Mouse (Mus musculus) liver, embryonic 13.5 days (tissue): ENCODE results near the gene Trnau1ap. TPM values are rescaled to one million over a fixed set of nuclear protein-coding genes. Genes with fewer than 3 reads are reported as not detected.

Experiments
- ATAC-seq: fragments of 200-750 bp; cut with Nextera tagmentation; 2 replicates; pipeline ENCODE4 v1.8.0; 2017; ENCODE audit warnings: low read depth, mild to moderate bottlenecking, moderate number of reproducible peaks, moderate library complexity
- DNase-seq: peaks from one replicate; pipeline ENCODE4 v3.0.0; 2022
- H3K27ac ChIP-seq: fragments of 300-500 bp; sonication (generic); 2 replicates; pipeline ENCODE4 v1.5.1; 2015; ENCODE audit warnings: moderate library complexity, mild to moderate bottlenecking, inconsistent platforms
- H3K27me3 ChIP-seq: fragments of 300-500 bp; sonication (generic); 2 replicates; pipeline ENCODE4 v1.6.1; 2015; ENCODE audit warnings: mild to moderate bottlenecking, inconsistent platforms
- H3K36me3 ChIP-seq: fragments of 300-500 bp; sonication (generic); 2 replicates; pipeline ENCODE4 v1.6.1; 2015; ENCODE audit warnings: mild to moderate bottlenecking, inconsistent platforms
- H3K4me1 ChIP-seq: fragments of 300-500 bp; sonication (generic); replicated peaks from 2 replicates; pipeline ENCODE4 v1.6.1; 2015; ENCODE audit warnings: inconsistent platforms
- H3K4me2 ChIP-seq: fragments of 300-500 bp; sonication (generic); 2 replicates; pipeline ENCODE4 v1.6.1; 2015; ENCODE audit warnings: inconsistent platforms, mild to moderate bottlenecking, moderate library complexity
- H3K4me3 ChIP-seq: fragments of 300-500 bp; sonication (generic); replicated peaks from 2 replicates; pipeline ENCODE4 v1.5.1; 2015; ENCODE audit warnings: mild to moderate bottlenecking, inconsistent platforms
- H3K9ac ChIP-seq: fragments of 300-500 bp; sonication (generic); 2 replicates; pipeline ENCODE4 v1.6.1; 2015; ENCODE audit warnings: mild to moderate bottlenecking, inconsistent platforms
- H3K9me3 ChIP-seq: fragments of 300-500 bp; sonication (generic); replicated peaks from 2 replicates; pipeline ENCODE4 v1.6.1; 2016; ENCODE audit warnings: inconsistent platforms
- WGBS: fragments of 180-500 bp; shearing (Covaris S2); methylation state at CpG from one replicate; pipeline ENCODE4 v1.1.7; 2015; ENCODE audit not compliant: insufficient replicate concordance; 5-methylcytosine and 5-hydroxymethylcytosine counted together
- polyA plus RNA-seq: library from polyadenylated mRNA; unstranded; fragments of >200 nt; fragmentation: Nextera tagmentation; extraction: Ambion mirVana; gene quantifications from 2 replicates; pipeline ENCODE4 v1.2.1, GENCODE M21; 2015

The Trnau1ap gene
- polyA plus RNA-seq, 1 experiment from 2014 or later: 43.1 TPM

- Histone ChIP-seq H3K36me3 (peaks cover 42% of the 10 kb centered on the region), H3K9me3 (no peaks in the 10 kb centered on the region), H3K4me2 (peak overlapping the region; percentile 77), H3K4me1 (peaks cover 72% of the 10 kb centered on the region), H3K9ac (peak overlapping the region; percentile 92), H3K27me3 (no peaks in the 10 kb centered on the region), H3K4me3 (peak overlapping the region; percentile 84), H3K27ac (peak overlapping the region; percentile 97)
- WGBS: under 1% methylated on average over 14 of the region's 14 CpGs
- DNase-seq (no peak), ATAC-seq (no peak)
Observed at GRCm38 (mm10) chr4:132352739-132353138, 23.4 kb upstream of the Trnau1ap start.

GRCm38 (mm10) chr4:132351401-132351800, 22.1 kb upstream of the Trnau1ap start:
- peak overlapping the region; percentile 77 for H3K4me2 ChIP-seq
- H3K4me3 ChIP-seq: peak overlapping the region; percentile 84
- H3K9ac ChIP-seq: peak overlapping the region; percentile 92
- no peaks in the 10 kb centered on the region for H3K27me3 ChIP-seq
- H3K9me3 ChIP-seq: no peaks in the 10 kb centered on the region
- H3K27ac ChIP-seq: peak overlapping the region; percentile 97
- DNase-seq (no peak), ATAC-seq (no peak)
- peaks cover 61% of the 10 kb centered on the region for H3K4me1 ChIP-seq
- peaks cover 32% of the 10 kb centered on the region for H3K36me3 ChIP-seq
- WGBS: 13% methylated on average over 1 of the region's 1 CpGs

GRCm38 (mm10) chr4:132350854-132351253, 21.5 kb upstream of the Trnau1ap start:
- peaks cover 29% of the 10 kb centered on the region for H3K36me3 ChIP-seq
- DNase-seq (no peak), ATAC-seq (peak; percentile 8; the same call in 1 of the 2 replicates)
- H3K4me3 ChIP-seq: peak overlapping the region; percentile 84; the same call in 1 of the 2 replicates
- H3K27ac ChIP-seq: peak overlapping the region; percentile 97
- peaks cover 61% of the 10 kb centered on the region for H3K4me1 ChIP-seq
- H3K4me2 ChIP-seq: peak overlapping the region; percentile 77
- 43% methylated on average over 3 of the region's 3 CpGs for WGBS
- H3K27me3 ChIP-seq: no peaks in the 10 kb centered on the region
- H3K9me3 ChIP-seq: no peaks in the 10 kb centered on the region
- H3K9ac ChIP-seq: peak overlapping the region; percentile 92; the same call in 1 of the 2 replicates

GRCm38 (mm10) chr4:132350123-132350740, 20.9 kb upstream of the Trnau1ap start:
- Histone ChIP-seq H3K9ac (0 out of 2 replicates have a peak overlapping the region, but pooled peaks have one; percentile 26), H3K4me3 (no peak overlapping the region), H3K27ac (peak overlapping the region; percentile 97), H3K9me3 (no peaks in the 10 kb centered on the region), H3K36me3 (peaks cover 29% of the 10 kb centered on the region), H3K4me2 (0 out of 2 replicates have a peak overlapping the region, but pooled peaks have one; percentile 77), H3K27me3 (no peaks in the 10 kb centered on the region), H3K4me1 (peaks cover 57% of the 10 kb centered on the region)
- DNase-seq: no peak
- ATAC-seq: peak; percentile 6
- WGBS: 10% methylated on average over 2 of the region's 2 CpGs

GRCm38 (mm10) chr4:132349495-132350122, 20.3 kb upstream of the Trnau1ap start:
- Histone ChIP-seq H3K4me3 (no peak overlapping the region), H3K9ac (0 out of 2 replicates have a peak overlapping the region, but pooled peaks have one; percentile 26), H3K4me1 (peaks cover 53% of the 10 kb centered on the region), H3K36me3 (peaks cover 29% of the 10 kb centered on the region), H3K27me3 (no peaks in the 10 kb centered on the region), H3K4me2 (no peak overlapping the region), H3K27ac (peak overlapping the region; percentile 97), H3K9me3 (no peaks in the 10 kb centered on the region)
- no peak for ATAC-seq
- 40% methylated on average over 3 of the region's 3 CpGs for WGBS
- no peak for DNase-seq

GRCm38 (mm10) chr4:132346661-132347060, 17.3 kb upstream of the Trnau1ap start:
- ATAC-seq (no peak), DNase-seq (no peak)
- no peaks in the 10 kb centered on the region for H3K9me3 ChIP-seq
- H3K36me3 ChIP-seq: peaks cover 30% of the 10 kb centered on the region
- 52% methylated on average over 3 of the region's 3 CpGs for WGBS
- no peak overlapping the region for H3K9ac ChIP-seq
- H3K27ac ChIP-seq: no peak overlapping the region; the same call in 1 of the 2 replicates
- H3K4me2 ChIP-seq: no peak overlapping the region; the same call in 1 of the 2 replicates
- H3K27me3 ChIP-seq: no peaks in the 10 kb centered on the region
- H3K4me1 ChIP-seq: peaks cover 66% of the 10 kb centered on the region
- no peak overlapping the region for H3K4me3 ChIP-seq

- Histone ChIP-seq H3K4me2 (peak overlapping the region; percentile 86), H3K4me1 (peaks cover 66% of the 10 kb centered on the region), H3K9ac (peak overlapping the region; percentile 92; the same call in 1 of the 2 replicates), H3K4me3 (0 out of 2 replicates have a peak overlapping the region, but pooled peaks have one; percentile 81), H3K36me3 (peaks cover 30% of the 10 kb centered on the region), H3K27me3 (no peaks in the 10 kb centered on the region), H3K27ac (peak overlapping the region; percentile 39; the same call in 1 of the 2 replicates), H3K9me3 (no peaks in the 10 kb centered on the region)
- ATAC-seq: no peak
- DNase-seq: no peak
- 69% methylated on average over 4 of the region's 4 CpGs for WGBS
Observed at GRCm38 (mm10) chr4:132346261-132346660, 16.9 kb upstream of the Trnau1ap start.

- no peaks in the 10 kb centered on the region for H3K27me3 ChIP-seq
- peaks cover 28% of the 10 kb centered on the region for H3K36me3 ChIP-seq
- H3K4me2 ChIP-seq: peak overlapping the region; percentile 86
- H3K9me3 ChIP-seq: no peaks in the 10 kb centered on the region
- H3K9ac ChIP-seq: peak overlapping the region; percentile 92
- H3K4me1 ChIP-seq: peaks cover 66% of the 10 kb centered on the region
- 43% methylated on average over 5 of the region's 5 CpGs for WGBS
- ATAC-seq (no peak), DNase-seq (no peak)
- H3K4me3 ChIP-seq: peak overlapping the region; percentile 81
- 0 out of 2 replicates have a peak overlapping the region, but pooled peaks have one; percentile 39 for H3K27ac ChIP-seq
Observed at GRCm38 (mm10) chr4:132345843-132346212, 16.5 kb upstream of the Trnau1ap start.

GRCm38 (mm10) chr4:132345135-132345842, 16.0 kb upstream of the Trnau1ap start:
- peak overlapping the region; percentile 92 for H3K9ac ChIP-seq
- peaks cover 28% of the 10 kb centered on the region for H3K36me3 ChIP-seq
- H3K4me2 ChIP-seq: peak overlapping the region; percentile 86
- DNase-seq (peak; percentile 89), ATAC-seq (peak; percentile 83)
- H3K4me3 ChIP-seq: peak overlapping the region; percentile 81
- H3K4me1 ChIP-seq: peaks cover 66% of the 10 kb centered on the region
- H3K27me3 ChIP-seq: no peaks in the 10 kb centered on the region
- no peaks in the 10 kb centered on the region for H3K9me3 ChIP-seq
- WGBS: under 1% methylated on average over 83 of the region's 83 CpGs
- peak overlapping the region; percentile 90 for H3K27ac ChIP-seq

- DNase-seq (no peak), ATAC-seq (peak; percentile 35)
- peak overlapping the region; percentile 81 for H3K4me3 ChIP-seq
- H3K4me1 ChIP-seq: peaks cover 59% of the 10 kb centered on the region
- H3K9me3 ChIP-seq: no peaks in the 10 kb centered on the region
- H3K27me3 ChIP-seq: no peaks in the 10 kb centered on the region
- H3K4me2 ChIP-seq: peak overlapping the region; percentile 86
- WGBS: 3% methylated on average over 13 of the region's 13 CpGs
- H3K9ac ChIP-seq: peak overlapping the region; percentile 92
- H3K27ac ChIP-seq: peak overlapping the region; percentile 90
- H3K36me3 ChIP-seq: peaks cover 31% of the 10 kb centered on the region
Observed at GRCm38 (mm10) chr4:132344403-132345134, 15.2 kb upstream of the Trnau1ap start.
